Mouse (Mus musculus) olfactory bulb, adult 2 months (tissue): ENCODE data around the gene Cyp2d10.

ENCODE experiments used
- CTCF ChIP-seq: fragments of 200-500 bp; IDR thresholded peaks from 2 replicates; pipeline ENCODE4 v1.5.1; 2012; ENCODE audit warnings: low read depth, mild to moderate bottlenecking, low read length, moderate library complexity; ENCODE audit not compliant: insufficient read depth
- POLR2A ChIP-seq: fragments of 200-500 bp; IDR thresholded peaks from 2 replicates; pipeline ENCODE4 v1.6.1; 2012; ENCODE audit warnings: mild to moderate bottlenecking, low read depth, low read length, moderate library complexity; ENCODE audit not compliant: insufficient read depth

- TF ChIP-seq CTCF (no peak), POLR2A (no peak)
These were observed 38.2 kb upstream of the Cyp2d10 start for GRCm38 (mm10) chr15:82445196-82445595.
